Mouse (Mus musculus) megakaryocyte progenitor cell, adult 5-6 weeks (primary cell): ENCODE data around the gene Brinp2. TPM values are rescaled to one million over a fixed set of nuclear protein-coding genes. Genes with fewer than 3 reads are reported as not detected.
A peak's percentile ranks its signal among the peaks of the same experiment; 100 is the strongest.

Source experiments
- ATAC-seq: replicated peaks from 2 replicates; pipeline ENCODE4 v1.8.0; 2016; ENCODE audit warnings: mild to moderate bottlenecking, moderate TSS enrichment, inconsistent platforms; ENCODE audit not compliant: poor library complexity
- total RNA-seq, 2 experiments: library from RNA; stranded (forward) in 1 of 2; stranded (reverse) in 1 of 2; fragments of 157-497, 149-512 nt in 1 of 2; fragments of 200-1000 nt in 1 of 2; gene quantifications; 2 replicates each; pipeline versions ENCODE4 v1.2.3 to v1.2.4; 2015 to 2017

Brinp2 gene
- total RNA-seq, 2 experiments from 2014 or later, result not detected

GRCm38 (mm10) chr1:158296287-158296931 is 59.7 kb downstream of the Brinp2 start:
- no peak for ATAC-seq

GRCm38 (mm10) chr1:158295270-158295669 is 60.9 kb downstream of the Brinp2 start:
- no peak for ATAC-seq

- ATAC-seq, result no peak
Observed at GRCm38 (mm10) chr1:158285198-158285597, 70.9 kb downstream of the Brinp2 start.

GRCm38 (mm10) chr1:158283869-158284268 is 72.3 kb downstream of the Brinp2 start:
- no peak for ATAC-seq

GRCm38 (mm10) chr1:158272058-158272457 is 84.1 kb downstream of the Brinp2 start:
- no peak for ATAC-seq

GRCm38 (mm10) chr1:158267020-158267571 is 89.0 kb downstream of the Brinp2 start:
- ATAC-seq, result peak; percentile 91

- ATAC-seq, result no peak
Observed at GRCm38 (mm10) chr1:158266293-158267019, 89.7 kb downstream of the Brinp2 start.

GRCm38 (mm10) chr1:158259516-158260235 is 96.5 kb downstream of the Brinp2 start:
- ATAC-seq, result no peak

GRCm38 (mm10) chr1:158258685-158259292 is 97.3 kb downstream of the Brinp2 start:
- ATAC-seq, result no peak

- no peak for ATAC-seq
Observed at GRCm38 (mm10) chr1:158255912-158256680, 100.0 kb downstream of the Brinp2 start.

GRCm38 (mm10) chr1:158252682-158253222 is 103.4 kb downstream of the Brinp2 start:
- ATAC-seq, result no peak

GRCm38 (mm10) chr1:158248266-158248665 is 107.9 kb downstream of the Brinp2 start:
- no peak for ATAC-seq

- peak; percentile 59 for ATAC-seq
Observed at GRCm38 (mm10) chr1:158246476-158247153, 109.5 kb downstream of the Brinp2 start.

- ATAC-seq, result no peak
Observed at GRCm38 (mm10) chr1:158245486-158245885, 110.6 kb downstream of the Brinp2 start.

- ATAC-seq, result no peak
Observed at GRCm38 (mm10) chr1:158244016-158244415, 112.1 kb downstream of the Brinp2 start.

- peak; percentile 33 for ATAC-seq
Observed at GRCm38 (mm10) chr1:158241848-158242556, 114.1 kb downstream of the Brinp2 start.

GRCm38 (mm10) chr1:158239841-158240240 is 116.3 kb downstream of the Brinp2 start:
- ATAC-seq, result peak; percentile 86

GRCm38 (mm10) chr1:158238722-158239121 is 117.4 kb downstream of the Brinp2 start:
- ATAC-seq, result no peak
